8 mouse cellular contexts compared by ENCODE assay signal in genomic region chr13:58358629-58359303, GRCm38 (mm10). TPM values are rescaled to one million over a fixed set of nuclear protein-coding genes. Genes with fewer than 3 reads are reported as not detected.
A peak's percentile ranks its signal among the peaks of the same experiment; 100 is the strongest.
DNase-seq lines count a peak whose midpoint lies in the region; ATAC-seq and TF ChIP-seq lines count a peak whose summit lies in the region.

Kif27 (minus strand) TSS chr13:58359122.

- no peaks in the 10 kb centered on the region for H3K9me3 ChIP-seq in hindbrain, postnatal 0 days (ENCODE audit: low read length)
- peaks cover 17% of the 10 kb centered on the region for H3K9me3 ChIP-seq in megakaryocyte, embryonic 14.5 days

- WGBS in hindbrain, postnatal 0 days, result under 1% methylated on average over 73 of the region's 85 CpGs

- H3K9ac ChIP-seq in hindbrain, postnatal 0 days (replicated peaks; ENCODE audit: low read length), result peak within 1 kb of the TSS; percentile 56

- TF ChIP-seq CTCF in cortical plate, adult 2 months (IDR thresholded peaks at IDR 0.05; ENCODE audit: extremely low read depth, insufficient read depth, low read length), result no peak
- TF ChIP-seq CTCF in hindbrain, postnatal 0 days (IDR thresholded peaks at IDR 0.05; ENCODE audit: low read depth), result no peak

- no peaks in the 10 kb centered on the region for H3K36me3 ChIP-seq in hindbrain, postnatal 0 days (ENCODE audit: insufficient read depth, low read length)
- H3K36me3 ChIP-seq in megakaryocyte, embryonic 14.5 days (replicated peaks; ENCODE audit: low read length), result no peaks in the 10 kb centered on the region

- no peaks in the 10 kb centered on the region for H3K27me3 ChIP-seq in hindbrain, postnatal 0 days (ENCODE audit: insufficient read depth, low read length)
- H3K27me3 ChIP-seq in megakaryocyte, embryonic 14.5 days (replicated peaks), result peaks cover 47% of the 10 kb centered on the region

- H3K27ac ChIP-seq in cortical plate, adult 2 months (ENCODE audit: insufficient read depth, low read length), result no peak within 1 kb of the TSS
- H3K27ac ChIP-seq in hindbrain, postnatal 0 days, result peak within 1 kb of the TSS; percentile 17; the same call in 1 of the 2 replicates

- H3K4me2 ChIP-seq in hindbrain, postnatal 0 days (ENCODE audit: low read depth, low read length), result peak within 1 kb of the TSS; percentile 73

- no peak for TF ChIP-seq POLR2A in cortical plate, adult 2 months (IDR thresholded peaks at IDR 0.05; ENCODE audit: extremely low read depth, insufficient read depth, low read length)

- H3K4me3 ChIP-seq in cortical plate, adult 2 months (ENCODE audit: insufficient read depth, low read length), result peak within 1 kb of the TSS; percentile 30
- peak within 1 kb of the TSS; percentile 59 for H3K4me3 ChIP-seq in hindbrain, postnatal 0 days (ENCODE audit: low read length)
- H3K4me3 ChIP-seq in megakaryocyte, embryonic 14.5 days (replicated peaks), result peak within 1 kb of the TSS; percentile 91

- peak; percentile 95 for ATAC-seq in hindbrain, postnatal 0 days

- H3K4me1 ChIP-seq in cortical plate, adult 2 months (ENCODE audit: control insufficient read depth, insufficient read depth, low read length), result no peaks in the 10 kb centered on the region
- no peaks in the 10 kb centered on the region for H3K4me1 ChIP-seq in hindbrain, postnatal 0 days (ENCODE audit: insufficient read depth, low read length)
- H3K4me1 ChIP-seq in megakaryocyte, embryonic 14.5 days, result peaks cover 10% of the 10 kb centered on the region

- peak; percentile 80 for DNase-seq in adipocyte (ENCODE audit: low spot score)
- DNase-seq in gastrocnemius, adult 8-10 months (ENCODE audit: low spot score in 2 of 2), result peak; percentile 40 to 58
- peak; percentile 83 for DNase-seq in hindbrain, postnatal 0 days (ENCODE audit: low spot score)
- DNase-seq in left cerebral cortex, adult 8-10 months (ENCODE audit: low spot score in 2 of 2), result peak; percentile 21 to 34
- DNase-seq in right cerebral cortex, adult 2 months (ENCODE audit: low spot score in 2 of 2), result peak; percentile 46 to 60
- DNase-seq in urinary bladder, postnatal 10 days (ENCODE audit: low spot score), result peak; percentile 33

RNA-seq across cellular contexts. Expression of gene Kif27, which starts in this region (rescaled TPM):
- polyA plus RNA-seq in cortical plate, adult 2 months (2012; rRNA removed), result 1.5 and 1.6 TPM in 2 replicates
- total RNA-seq in gastrocnemius, adult 8-10 months (2022), result under 1 TPM in 2 of 4 experiments, not detected in 2; 0.05 to 0.15 TPM
- 1.0 and 1.2 TPM in 2 replicates for total RNA-seq in hindbrain, postnatal 0 days (2014; rRNA removed)
- polyA plus RNA-seq in hindbrain, postnatal 0 days (2015; fragmentation: Nextera tagmentation; extraction: Ambion mirVana), result 1.6 and 1.7 TPM in 2 replicates
- 1 to 10 TPM; 4.3 to 6.5 (median 5.6) TPM for total RNA-seq in left cerebral cortex, adult 8-10 months (2022)
- not detected in 2 replicates for polyA plus RNA-seq in megakaryocyte, embryonic 14.5 days (2012; ENCODE audit: insufficient read depth, low replicate concordance)

Comparison
In these comparisons a context has a peak if more than half of its experiments do, and no peak if none do; other contexts are left out.
1. Peak in DNase-seq in gastrocnemius, adult 8-10 months; RNA of the gene not detected or under 1 TPM.
2. DNase-seq: peak in every context shown above with its lines; median percentile 83 in hindbrain, postnatal 0 days; 80 in adipocyte; 53 in right cerebral cortex, adult 2 months; 49 in gastrocnemius, adult 8-10 months; 33 in urinary bladder, postnatal 10 days; 28 in left cerebral cortex, adult 8-10 months.
3. H3K4me3 ChIP-seq: peak in every context shown above with its lines; median percentile 91 in megakaryocyte, embryonic 14.5 days; 59 in hindbrain, postnatal 0 days; 30 in cortical plate, adult 2 months.